Comparison of ENCODE assay signal across 25 mouse cellular contexts in the genomic region with DNA sequence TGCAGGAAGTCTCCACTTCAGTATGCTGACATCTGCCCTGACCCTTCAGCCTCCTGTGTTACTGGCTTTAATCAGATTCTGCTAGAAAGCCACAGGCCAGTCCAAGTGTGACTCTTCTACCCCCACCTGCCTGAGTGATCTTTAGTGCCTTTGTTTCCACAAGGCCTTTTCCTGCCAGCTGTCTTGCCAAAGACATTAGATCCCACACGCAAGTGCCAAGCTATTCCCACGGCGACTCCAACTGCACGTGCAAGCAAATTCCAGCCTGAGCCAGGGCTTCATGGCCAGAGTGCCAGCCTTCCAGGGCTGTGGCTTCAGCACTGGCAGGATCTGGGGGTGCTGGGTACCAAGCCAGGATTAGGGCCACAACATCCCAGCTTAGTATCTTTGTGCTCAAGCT. TPM values are rescaled to one million over a fixed set of nuclear protein-coding genes. Genes with fewer than 3 reads are reported as not detected.
DNase-seq lines count a peak whose midpoint lies in the region; ATAC-seq and TF ChIP-seq lines count a peak whose summit lies in the region.
"Had no signal": no experiment of that assay in that cellular context is flagged by ENCODE, and none has a peak within 500 bp of the region (broad histone marks: within the 10 kb centered on the region; RNA-seq: fewer than 3 reads in every experiment).

No protein-coding gene starts in this region.

- no peak for TF ChIP-seq CTCF in intestine, postnatal 0 days (IDR thresholded peaks at IDR 0.05; ENCODE audit: low read depth)

- H3K27ac ChIP-seq in intestine, postnatal 0 days (ENCODE audit: low read depth, low read length), result no peak overlapping the region
- H3K27ac ChIP-seq: embryonic facial prominence, embryonic 15.5 days; gastrocnemius, adult 2 months; heart, embryonic 10.5 days; hindbrain, embryonic 10.5 days; hindbrain, embryonic 13.5 days had no signal

- no peak overlapping the region for H3K4me3 ChIP-seq in intestine, postnatal 0 days (ENCODE audit: low read depth, low read length)
- H3K4me3 ChIP-seq: embryonic facial prominence, embryonic 15.5 days; gastrocnemius, adult 2 months; heart, embryonic 10.5 days; hindbrain, embryonic 10.5 days; hindbrain, embryonic 13.5 days had no signal

- intact Hi-C loops in left cerebral cortex, postnatal 4 days (cut with DNase I), result no loop called here
- intact Hi-C loops in left cerebral cortex, postnatal 25 days (cut with DNase I), result no loop called here

- 78% methylated on average over 4 of the region's 4 CpGs for WGBS in intestine, postnatal 0 days

- no peaks in the 10 kb centered on the region for H3K9me3 ChIP-seq in intestine, postnatal 0 days (ENCODE audit: control insufficient read depth)
- H3K9me3 ChIP-seq: embryonic facial prominence, embryonic 15.5 days; heart, embryonic 10.5 days; hindbrain, embryonic 10.5 days; hindbrain, embryonic 13.5 days had no signal

- H3K4me2 ChIP-seq in intestine, postnatal 0 days (replicated peaks; ENCODE audit: low read depth), result no peak overlapping the region
- H3K4me2 ChIP-seq: embryonic facial prominence, embryonic 15.5 days; hindbrain, embryonic 13.5 days had no signal

- no peak for ATAC-seq in intestine, postnatal 0 days
- ATAC-seq: forebrain, embryonic 14.5 days; forebrain, postnatal 0 days; hindbrain, embryonic 16.5 days; intestine, embryonic 16.5 days; Patski had no signal

- H3K9ac ChIP-seq in intestine, postnatal 0 days (ENCODE audit: low read depth, low read length), result no peak overlapping the region
- H3K9ac ChIP-seq: embryonic facial prominence, embryonic 15.5 days; forebrain, postnatal 0 days; hindbrain, embryonic 13.5 days had no signal

- H3K36me3 ChIP-seq in intestine, postnatal 0 days (ENCODE audit: control insufficient read depth, insufficient read depth), result peaks cover 68% of the 10 kb centered on the region

- H3K4me1 ChIP-seq in intestine, postnatal 0 days (replicated peaks; ENCODE audit: control insufficient read depth, insufficient read depth, low read length), result no peaks in the 10 kb centered on the region

- H3K27me3 ChIP-seq in intestine, postnatal 0 days (replicated peaks; ENCODE audit: control insufficient read depth, insufficient read depth, low read length), result no peaks in the 10 kb centered on the region
- H3K27me3 ChIP-seq: embryonic facial prominence, embryonic 15.5 days; hindbrain, embryonic 13.5 days; Patski had no signal

- DNase-seq in adrenal gland, postnatal 14 days, result peak; percentile 58
- no peak for DNase-seq in adrenal gland, adult (ENCODE audit: inconsistent age in 2 of 2, low spot score in 1 of 2)
- DNase-seq in left cerebral cortex, postnatal 4 days, result peak; percentile 4
- DNase-seq in left cerebral cortex, postnatal 25 days (ENCODE audit: low spot score in 2 of 2), result no peak
- DNase-seq in adipocyte (ENCODE audit: low spot score), result peak; percentile 53
- DNase-seq in heart, adult 9 months (ENCODE audit: low spot score in 2 of 2), result no peak
- DNase-seq: cerebellum, adult 11-12 months; cerebellum, adult 8-10 months; cerebellum, postnatal 36 days; embryo, embryonic 11 days; forebrain, postnatal 0 days; gastrocnemius, adult 2 months; gastrocnemius, postnatal 14 days; heart, adult 18-20 months; heart, postnatal 36 days; kidney, adult 2 months had no signal

RNA-seq across cellular contexts. Expression of a gene that starts 5.8 kb away (rescaled TPM):
- total RNA-seq in adrenal gland, postnatal 14 days (2021), result 10.7 and 12.0 TPM in 2 replicates
- total RNA-seq in left cerebral cortex, postnatal 4 days (2021), result 10 to 100 TPM; 24.8 to 30.7 TPM
- 10 to 100 TPM; 29.3 to 35.4 TPM for total RNA-seq in left cerebral cortex, postnatal 25 days (2021)
- polyA plus RNA-seq in intestine, postnatal 0 days (2015; fragmentation: Nextera tagmentation; extraction: Ambion mirVana), result 22.6 and 23.5 TPM in 2 replicates

RNA-seq across cellular contexts. Expression of a gene that starts 30.3 kb away (rescaled TPM):
- total RNA-seq in adrenal gland, postnatal 14 days (2021), result 8.9 and 9.2 TPM in 2 replicates
- 10 to 100 TPM; 11.2 to 12.0 TPM for total RNA-seq in left cerebral cortex, postnatal 4 days (2021)
- 1 to 10 TPM; 7.7 to 8.3 TPM for total RNA-seq in left cerebral cortex, postnatal 25 days (2021)
- 1.3 and 1.5 TPM in 2 replicates for polyA plus RNA-seq in intestine, postnatal 0 days (2015; fragmentation: Nextera tagmentation; extraction: Ambion mirVana)

RNA-seq across cellular contexts. Expression of a gene that starts 30.5 kb away (rescaled TPM):
- total RNA-seq in adrenal gland, postnatal 14 days (2021), result 13.6 and 18.6 TPM in 2 replicates
- 10 to 100 TPM; 20.0 to 21.1 TPM for total RNA-seq in left cerebral cortex, postnatal 4 days (2021)
- total RNA-seq in left cerebral cortex, postnatal 25 days (2021), result 10 to 100 TPM; 11.8 to 13.8 TPM
- polyA plus RNA-seq in intestine, postnatal 0 days (2015; fragmentation: Nextera tagmentation; extraction: Ambion mirVana), result 3.6 and 3.9 TPM in 2 replicates

RNA-seq across cellular contexts. Expression of a gene that starts 39.8 kb away (rescaled TPM):
- total RNA-seq in adrenal gland, postnatal 14 days (2021), result 74.2 and 77.0 TPM in 2 replicates
- 100 to 1,000 TPM in 1 of 2 experiments, 10 to 100 TPM in 1; 86.9 to 100 TPM for total RNA-seq in left cerebral cortex, postnatal 4 days (2021)
- total RNA-seq in left cerebral cortex, postnatal 25 days (2021), result 10 to 100 TPM; 84.8 to 87.4 TPM
- polyA plus RNA-seq in intestine, postnatal 0 days (2015; fragmentation: Nextera tagmentation; extraction: Ambion mirVana), result 75.0 and 89.9 TPM in 2 replicates

RNA-seq across cellular contexts. Expression of a gene that starts 47.2 kb away (rescaled TPM):
- 44.1 and 70.3 TPM in 2 replicates for total RNA-seq in adrenal gland, postnatal 14 days (2021)
- total RNA-seq in left cerebral cortex, postnatal 4 days (2021), result 10 to 100 TPM; 21.7 to 23.2 TPM
- 10 to 100 TPM; 83.2 to 87.7 TPM for total RNA-seq in left cerebral cortex, postnatal 25 days (2021)
- 0.33 and 0.64 TPM in 2 replicates for polyA plus RNA-seq in intestine, postnatal 0 days (2015; fragmentation: Nextera tagmentation; extraction: Ambion mirVana)
- polyA plus RNA-seq: Patski had no signal

Comparison
In these comparisons a context has a peak if more than half of its experiments do, and no peak if none do; other contexts are left out.
1. DNase-seq: peak in adrenal gland, postnatal 14 days (single experiment), left cerebral cortex, postnatal 4 days (single experiment) and adipocyte (single experiment); none in adrenal gland, adult (0 of 2), left cerebral cortex, postnatal 25 days (0 of 2) and heart, adult 9 months (0 of 2).